Mouse (Mus musculus): ENCODE results near the gene Stk25. TPM values are rescaled to one million over a fixed set of nuclear protein-coding genes. Genes with fewer than 3 reads are reported as not detected.

Gene Stk25
- polyA plus RNA-seq, 2 experiments: 39.2 to 39.9 TPM

GRCm38 (mm10) chr1:93692773-93693172 is 34.3 kb upstream of the Stk25 start:
- Histone ChIP-seq H3K27me3 (ENCODE audit: control insufficient read depth, insufficient read depth, low read length) (no peaks in the 10 kb centered on the region; the same call in 1 of the 2 replicates), H3K9me3 (ENCODE audit: control insufficient read depth, low read length) (no peaks in the 10 kb centered on the region), H3K4me2 (ENCODE audit: low read depth) (no peak overlapping the region), H3K9ac (replicated peaks) (no peak overlapping the region), H3K4me1 (replicated peaks; ENCODE audit: control insufficient read depth in 2 of 2, insufficient read depth in 2 of 2, low read length in 1 of 2) (no peaks in the 10 kb centered on the region), H3K4me3 (ENCODE audit: insufficient read depth in 1 of 2, low read depth in 2 of 2, low read length in 2 of 2) (no peak overlapping the region), H3K36me3 (replicated peaks; ENCODE audit: control insufficient read depth, insufficient read depth, low read depth) (no peaks in the 10 kb centered on the region), H3K27ac (no peak overlapping the region)
- DNase-seq (ENCODE audit: low read depth in 3 of 3, low spot score in 3 of 3) (no peak), ATAC-seq (ENCODE audit: insufficient read depth) (no peak)
- WGBS (ENCODE audit: insufficient replicate concordance): 66% methylated on average over 9 of the region's 9 CpGs
- TF ChIP-seq CTCF (IDR thresholded peaks at IDR 0.05; ENCODE audit: low read depth): no peak
- no peak for TF ChIP-seq EP300 (IDR thresholded peaks at IDR 0.05; ENCODE audit: low read depth)

- no peak overlapping the region for H3K4me3 ChIP-seq (ENCODE audit: insufficient read depth in 1 of 2, low read depth in 2 of 2, low read length in 2 of 2)
- H3K36me3 ChIP-seq (replicated peaks; ENCODE audit: control insufficient read depth, insufficient read depth, low read depth): no peaks in the 10 kb centered on the region
- H3K9me3 ChIP-seq (ENCODE audit: control insufficient read depth, low read length): no peaks in the 10 kb centered on the region
- WGBS (ENCODE audit: insufficient replicate concordance): 47% methylated on average over 10 of the region's 10 CpGs
- no peak overlapping the region for H3K4me2 ChIP-seq (ENCODE audit: low read depth)
- no peak overlapping the region for H3K9ac ChIP-seq (replicated peaks)
- DNase-seq (ENCODE audit: low read depth in 3 of 3, low spot score in 3 of 3) (no peak), ATAC-seq (ENCODE audit: insufficient read depth) (no peak)
- no peak for TF ChIP-seq CTCF (IDR thresholded peaks at IDR 0.05; ENCODE audit: low read depth)
- no peak for TF ChIP-seq EP300 (IDR thresholded peaks at IDR 0.05; ENCODE audit: low read depth)
- H3K27me3 ChIP-seq (ENCODE audit: control insufficient read depth, insufficient read depth, low read length): peaks cover 5% of the 10 kb centered on the region
- no peaks in the 10 kb centered on the region for H3K4me1 ChIP-seq (replicated peaks; ENCODE audit: control insufficient read depth in 2 of 2, insufficient read depth in 2 of 2, low read length in 1 of 2)
- no peak overlapping the region for H3K27ac ChIP-seq
Measured at GRCm38 (mm10) chr1:93691786-93692357, 33.4 kb upstream of the Stk25 start.

GRCm38 (mm10) chr1:93691106-93691505 is 32.6 kb upstream of the Stk25 start:
- DNase-seq (ENCODE audit: low read depth in 3 of 3, low spot score in 3 of 3) (no peak), ATAC-seq (ENCODE audit: insufficient read depth) (no peak)
- H3K9ac ChIP-seq (replicated peaks): no peak overlapping the region
- no peak overlapping the region for H3K4me2 ChIP-seq (ENCODE audit: low read depth)
- H3K4me3 ChIP-seq (ENCODE audit: insufficient read depth in 1 of 2, low read depth in 2 of 2, low read length in 2 of 2): no peak overlapping the region
- TF ChIP-seq CTCF (IDR thresholded peaks at IDR 0.05; ENCODE audit: low read depth): no peak
- TF ChIP-seq EP300 (IDR thresholded peaks at IDR 0.05; ENCODE audit: low read depth): no peak
- H3K27ac ChIP-seq: no peak overlapping the region
- 74% methylated on average over 8 of the region's 8 CpGs for WGBS (ENCODE audit: insufficient replicate concordance)
- H3K4me1 ChIP-seq (replicated peaks; ENCODE audit: control insufficient read depth in 2 of 2, insufficient read depth in 2 of 2, low read length in 1 of 2): no peaks in the 10 kb centered on the region
- H3K36me3 ChIP-seq (replicated peaks; ENCODE audit: control insufficient read depth, insufficient read depth, low read depth): no peaks in the 10 kb centered on the region
- peaks cover 13% of the 10 kb centered on the region for H3K27me3 ChIP-seq (ENCODE audit: control insufficient read depth, insufficient read depth, low read length)
- no peaks in the 10 kb centered on the region for H3K9me3 ChIP-seq (ENCODE audit: control insufficient read depth, low read length)

GRCm38 (mm10) chr1:93689901-93690496 is 31.5 kb upstream of the Stk25 start:
- Histone ChIP-seq H3K4me2 (ENCODE audit: low read depth) (no peak overlapping the region), H3K27ac (no peak overlapping the region), H3K9ac (replicated peaks) (no peak overlapping the region), H3K27me3 (ENCODE audit: control insufficient read depth, insufficient read depth, low read length) (peaks cover 24% of the 10 kb centered on the region), H3K9me3 (ENCODE audit: control insufficient read depth, low read length) (no peaks in the 10 kb centered on the region), H3K36me3 (replicated peaks; ENCODE audit: control insufficient read depth, insufficient read depth, low read depth) (no peaks in the 10 kb centered on the region), H3K4me1 (replicated peaks; ENCODE audit: control insufficient read depth in 2 of 2, insufficient read depth in 2 of 2, low read length in 1 of 2) (no peaks in the 10 kb centered on the region), H3K4me3 (ENCODE audit: insufficient read depth in 1 of 2, low read depth in 2 of 2, low read length in 2 of 2) (no peak overlapping the region)
- DNase-seq (ENCODE audit: low read depth in 3 of 3, low spot score in 3 of 3) (no peak), ATAC-seq (ENCODE audit: insufficient read depth) (no peak)
- no peak for TF ChIP-seq CTCF (IDR thresholded peaks at IDR 0.05; ENCODE audit: low read depth)
- no peak for TF ChIP-seq EP300 (IDR thresholded peaks at IDR 0.05; ENCODE audit: low read depth)
- 61% methylated on average over 7 of the region's 7 CpGs for WGBS (ENCODE audit: insufficient replicate concordance)

GRCm38 (mm10) chr1:93688154-93688553 is 29.7 kb upstream of the Stk25 start:
- no peaks in the 10 kb centered on the region for H3K4me1 ChIP-seq (replicated peaks; ENCODE audit: control insufficient read depth in 2 of 2, insufficient read depth in 2 of 2, low read length in 1 of 2)
- TF ChIP-seq EP300 (IDR thresholded peaks at IDR 0.05; ENCODE audit: low read depth): no peak
- TF ChIP-seq CTCF (IDR thresholded peaks at IDR 0.05; ENCODE audit: low read depth): no peak
- 53% methylated on average over 8 of the region's 8 CpGs for WGBS (ENCODE audit: insufficient replicate concordance)
- H3K4me2 ChIP-seq (ENCODE audit: low read depth): no peak overlapping the region
- H3K36me3 ChIP-seq (replicated peaks; ENCODE audit: control insufficient read depth, insufficient read depth, low read depth): no peaks in the 10 kb centered on the region
- ATAC-seq (ENCODE audit: insufficient read depth) (no peak), DNase-seq (ENCODE audit: low read depth in 3 of 3, low spot score in 3 of 3) (no peak)
- no peak overlapping the region for H3K27ac ChIP-seq
- no peak overlapping the region for H3K9ac ChIP-seq (replicated peaks)
- peaks cover 30% of the 10 kb centered on the region for H3K27me3 ChIP-seq (ENCODE audit: control insufficient read depth, insufficient read depth, low read length)
- H3K4me3 ChIP-seq (ENCODE audit: insufficient read depth in 1 of 2, low read depth in 2 of 2, low read length in 2 of 2): no peak overlapping the region
- no peaks in the 10 kb centered on the region for H3K9me3 ChIP-seq (ENCODE audit: control insufficient read depth, low read length)

Measured in liver, embryonic 14.5 days (tissue).